Mouse (Mus musculus) cerebellum, postnatal 36 days (tissue): ENCODE data around the gene Pan2.
"Not testable (repeated sequence)": the region's sequence is repeated elsewhere in the genome, so short reads cannot be mapped to it uniquely, and the experiment has no call there.

ENCODE experiments used
- DNase-seq, 2 experiments: peaks; one replicate each; pipeline ENCODE4 v3.0.0; 2021 to 2022; ENCODE audit warnings: mixed read lengths in 2 of 2

The Pan2 gene

DNA sequence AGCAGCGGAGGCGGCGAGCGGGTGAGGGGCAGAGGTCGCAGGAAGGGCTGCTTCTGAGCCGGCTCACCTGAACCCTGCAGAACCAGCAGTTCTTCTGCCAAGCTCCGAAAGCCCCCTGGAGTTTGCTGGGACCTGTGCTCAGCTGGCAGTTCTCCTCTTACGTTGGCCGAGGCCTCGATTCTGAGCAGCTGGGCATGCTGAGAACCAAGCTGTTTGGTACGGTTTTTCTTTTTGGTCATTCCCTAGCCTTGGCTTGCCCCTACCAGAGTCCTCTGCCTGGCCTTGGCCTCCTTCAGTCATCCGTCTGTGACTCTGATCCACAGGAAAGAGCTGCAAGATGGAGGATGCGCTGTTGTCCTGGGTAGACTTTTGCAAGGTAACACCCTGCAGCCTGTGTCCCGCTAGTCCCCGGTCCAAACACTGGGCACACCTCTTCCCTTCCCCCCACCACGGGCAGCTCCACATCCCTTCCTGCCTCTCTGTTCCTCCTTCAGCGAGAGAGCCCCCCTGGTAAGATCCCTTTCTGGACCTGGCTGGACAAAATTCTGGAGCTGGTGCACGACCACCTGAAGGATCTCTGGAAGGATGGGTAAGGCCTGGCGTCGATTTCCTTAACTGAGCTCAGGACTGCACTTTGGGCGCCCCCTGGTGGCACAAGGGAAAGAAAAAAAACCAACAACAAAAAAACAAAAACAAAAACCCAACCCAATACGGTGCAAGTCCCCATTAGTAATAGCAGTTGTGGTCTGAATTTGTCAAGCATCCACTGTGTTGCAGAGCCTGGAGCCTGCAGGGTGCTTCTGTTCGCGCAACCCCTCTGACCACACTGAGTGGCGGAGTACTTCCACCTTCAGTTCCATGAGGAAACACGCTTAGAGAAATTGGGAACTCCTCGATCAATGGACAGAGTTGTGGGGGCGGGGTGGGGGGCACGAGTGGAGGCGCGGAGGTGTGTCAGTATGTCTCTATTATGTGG, 19.2 kb upstream of the Pan2 start:
- peak; percentile 96 to 99 for DNase-seq

DNA sequence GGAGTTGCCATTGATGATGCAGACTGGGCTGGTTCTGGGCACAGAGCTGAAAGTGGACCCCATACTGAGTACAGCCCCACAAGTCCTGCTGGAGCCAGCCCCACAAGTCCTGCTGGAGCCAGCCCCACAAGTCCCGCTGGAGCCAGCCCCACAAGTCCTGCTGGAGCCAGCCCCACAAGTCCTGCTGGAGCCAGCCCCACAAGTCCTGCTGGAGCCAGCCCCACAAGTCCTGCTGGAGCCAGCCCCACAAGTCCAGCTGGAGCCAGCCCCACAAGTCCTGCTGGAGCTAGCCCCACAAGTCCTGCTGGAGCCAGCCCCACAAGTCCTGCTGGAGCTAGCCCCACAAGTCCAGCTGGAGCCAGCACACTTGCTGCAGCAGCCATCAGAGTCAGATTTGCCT, 12.5 kb upstream of the Pan2 start:
- not testable (repeated sequence) for DNase-seq

DNA sequence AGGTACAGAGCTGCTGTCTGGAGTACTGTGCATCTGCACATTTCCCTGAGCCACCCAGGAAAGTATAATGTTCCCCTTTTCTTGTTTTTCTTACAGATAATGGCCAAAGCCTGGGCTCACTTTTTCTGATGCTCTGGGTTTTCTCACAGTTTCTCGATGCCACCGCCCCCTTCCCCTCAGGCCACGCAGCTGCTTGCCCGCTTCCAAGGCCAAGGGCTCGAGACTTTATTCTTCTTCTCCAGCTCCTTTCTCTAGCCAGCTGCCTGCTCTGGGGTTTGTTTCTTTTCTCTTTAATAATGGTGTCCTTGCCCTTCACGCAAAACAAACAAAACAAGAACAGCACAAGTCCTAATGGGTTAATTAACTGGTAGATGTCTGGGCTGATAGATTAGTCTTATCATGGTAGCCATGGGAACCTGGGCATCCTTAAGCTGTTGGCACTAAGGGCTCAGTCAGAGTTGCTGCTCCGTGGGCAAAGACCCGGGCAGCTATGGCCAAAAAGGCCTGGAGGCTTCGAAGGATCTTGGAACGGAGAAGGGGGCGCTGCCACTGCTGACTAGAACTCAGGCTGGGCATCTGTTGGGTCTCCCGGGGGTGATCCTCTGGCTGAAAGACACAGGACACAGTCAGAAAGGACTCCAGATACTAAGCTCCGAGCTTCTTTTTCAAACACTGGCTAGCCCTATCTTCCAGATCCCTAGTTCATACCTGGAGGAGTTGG, 6.6 kb upstream of the Pan2 start:
- no peak for DNase-seq

DNA sequence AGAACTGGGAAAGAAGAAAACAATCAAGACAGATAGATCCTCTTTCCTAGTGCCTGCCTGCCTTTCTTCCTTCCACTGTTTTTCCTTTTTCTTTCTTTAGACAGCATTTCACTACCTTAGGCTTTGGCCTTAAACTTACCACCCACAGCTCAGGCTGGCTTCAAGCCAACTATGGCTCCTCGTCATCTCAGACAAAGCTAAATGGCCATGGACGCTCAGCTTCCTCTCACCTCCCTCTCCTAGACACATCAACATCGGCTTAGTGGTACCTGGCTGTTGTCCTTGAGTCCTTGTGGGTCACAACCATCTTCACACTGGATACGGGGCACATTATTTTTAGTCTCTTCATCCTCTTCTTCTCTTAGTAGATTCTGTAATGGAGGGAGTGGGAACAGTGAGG, 5.9 kb upstream of the Pan2 start:
- peak; percentile 71 to 74 for DNase-seq

DNA sequence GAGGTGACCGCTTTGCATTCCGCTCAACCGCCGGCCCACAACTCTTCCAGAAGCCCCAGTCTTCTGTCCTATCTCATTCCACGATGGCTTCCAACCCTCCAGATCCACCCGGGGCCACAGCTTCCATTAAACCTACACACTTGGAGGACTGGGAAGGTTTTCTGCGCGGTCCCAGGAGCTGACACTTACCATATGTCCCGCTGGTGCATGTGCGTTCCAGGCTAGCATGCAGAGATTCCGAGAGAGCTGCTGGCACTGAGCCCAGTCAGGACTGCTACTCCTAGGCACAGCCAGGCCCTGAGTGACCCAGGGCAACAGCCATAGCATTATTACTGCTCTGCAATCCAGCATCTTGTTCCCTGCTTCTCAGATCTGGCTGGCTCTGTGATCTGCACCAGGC, 5.5 kb upstream of the Pan2 start:
- peak; percentile 67 to 69 for DNase-seq

DNA sequence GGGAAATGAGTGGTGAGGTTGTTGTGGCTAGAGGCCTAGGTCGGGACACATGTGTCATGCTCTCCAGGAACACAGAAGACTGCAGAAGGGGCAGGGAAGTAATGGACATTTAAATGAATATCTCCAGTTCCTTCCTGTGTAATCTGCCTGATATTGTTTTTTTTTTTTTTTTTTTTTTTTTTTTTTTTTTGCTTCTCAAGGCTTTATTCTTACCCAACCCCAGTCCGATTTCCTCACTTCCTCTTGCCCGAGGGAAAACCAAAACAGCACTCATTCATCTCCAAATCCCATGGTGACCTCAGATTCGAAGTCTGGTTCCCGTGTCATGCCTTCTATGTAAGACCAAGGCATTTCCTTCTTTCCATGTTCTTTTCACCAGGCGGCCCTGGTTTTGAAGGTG, 4.9 kb upstream of the Pan2 start:
- DNase-seq, result no peak

DNA sequence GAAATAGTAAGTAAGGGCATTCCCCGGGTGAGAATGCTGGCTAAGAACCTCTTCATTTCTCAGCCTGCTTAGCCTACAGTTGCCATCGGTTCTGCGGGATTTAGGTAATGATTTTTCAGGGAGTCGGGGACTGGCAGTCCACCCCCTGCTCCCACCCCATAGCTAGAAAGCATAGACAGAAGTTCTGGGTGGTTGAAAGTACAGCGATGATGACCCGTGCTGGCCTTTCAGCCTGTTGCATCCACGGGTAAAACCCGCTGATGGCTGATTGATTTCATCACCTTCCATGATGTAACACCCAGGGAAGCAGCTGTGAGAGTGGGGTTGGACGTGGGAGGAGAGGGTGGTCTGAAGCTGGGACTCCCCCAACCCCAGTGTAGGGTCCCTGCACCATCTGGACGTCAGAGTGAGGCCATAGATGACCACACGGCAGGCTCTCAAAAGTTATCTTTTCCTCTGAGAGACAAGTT, 4.4 kb upstream of the Pan2 start, which contains the start of gene Il23a:
Gene Il23a, minus strand, starts transcription at position 51 of the 470 bp plus-strand sequence.
- no peak for DNase-seq

DNA sequence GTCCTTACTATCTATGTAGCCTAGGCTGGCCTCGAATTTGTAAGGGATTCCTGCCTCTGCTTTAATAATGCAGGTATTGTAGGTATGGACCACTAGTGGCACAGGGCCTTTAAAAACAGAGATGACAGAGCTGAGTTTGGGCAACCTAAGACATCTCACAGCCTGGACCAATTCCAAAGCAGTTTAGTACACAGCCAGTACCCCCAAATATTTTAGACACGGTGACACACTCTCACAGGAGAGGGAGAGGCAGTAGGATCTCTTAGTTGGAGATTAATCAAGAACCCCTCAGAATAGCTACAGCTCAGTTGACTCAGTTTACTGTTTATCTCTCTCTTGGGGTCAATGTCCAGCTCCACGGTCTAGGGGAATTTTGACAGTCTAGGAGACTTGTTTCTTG, 778 bp upstream of the Pan2 start:
- peak in 1 of 2 experiments; percentile 20 for DNase-seq

DNA sequence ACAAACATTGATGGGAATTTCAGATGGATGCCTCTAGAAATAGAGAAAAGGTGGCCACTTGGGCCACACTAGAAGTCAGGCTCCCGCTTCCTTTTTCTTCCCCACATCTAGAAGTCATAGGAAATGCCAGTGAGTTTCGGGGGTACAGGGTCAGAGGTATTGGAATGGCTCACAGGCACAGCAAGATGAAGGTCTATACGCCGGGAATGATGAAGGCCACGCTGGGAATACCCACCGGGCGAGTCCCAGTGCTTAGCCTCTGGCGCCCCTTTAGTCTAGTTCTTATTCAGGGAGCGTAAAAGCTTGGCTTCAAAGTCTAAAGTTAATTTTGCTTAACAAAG, 380 bp upstream of the Pan2 start:
- no peak for DNase-seq

DNA sequence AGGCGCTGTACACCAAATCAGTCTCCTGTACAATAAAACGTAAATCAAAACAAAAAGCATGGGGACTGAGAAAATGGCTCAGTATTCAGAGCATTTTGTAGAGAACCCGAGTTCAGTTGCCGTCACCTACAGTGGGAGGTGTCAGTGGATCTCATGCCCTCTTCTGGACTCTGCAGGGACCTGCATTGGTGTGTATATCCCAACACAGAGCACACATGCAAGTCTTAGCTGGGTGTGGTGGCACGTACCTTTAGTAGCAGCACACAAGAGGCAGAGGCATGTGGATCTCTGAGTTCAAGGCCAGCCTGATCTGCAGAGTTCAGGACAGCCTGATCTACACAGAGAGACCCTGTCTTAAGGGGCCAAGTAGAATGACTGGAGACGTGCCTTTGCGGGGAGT, 6.5 kb downstream of the Pan2 start:
- no peak for DNase-seq

DNA sequence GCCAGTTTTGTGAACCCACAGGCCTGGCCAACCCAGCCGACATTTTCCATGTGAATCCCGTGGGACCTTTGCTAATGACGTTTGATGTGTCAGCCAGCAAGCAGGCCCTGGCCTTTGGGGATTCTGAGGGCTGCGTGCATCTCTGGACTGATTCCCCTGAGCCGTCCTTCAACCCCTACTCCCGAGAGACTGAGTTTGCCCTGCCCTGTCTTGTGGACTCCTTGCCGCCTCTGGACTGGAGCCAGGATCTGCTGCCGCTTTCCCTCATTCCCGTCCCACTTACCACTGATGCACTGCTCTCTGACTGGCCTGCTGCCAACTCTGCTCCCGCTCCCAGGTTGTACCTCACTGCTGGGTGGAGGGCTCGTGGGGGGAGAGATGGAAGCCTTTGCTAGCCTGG, 7.0 kb downstream of the Pan2 start:
- peak; percentile 46 to 64 for DNase-seq

DNA sequence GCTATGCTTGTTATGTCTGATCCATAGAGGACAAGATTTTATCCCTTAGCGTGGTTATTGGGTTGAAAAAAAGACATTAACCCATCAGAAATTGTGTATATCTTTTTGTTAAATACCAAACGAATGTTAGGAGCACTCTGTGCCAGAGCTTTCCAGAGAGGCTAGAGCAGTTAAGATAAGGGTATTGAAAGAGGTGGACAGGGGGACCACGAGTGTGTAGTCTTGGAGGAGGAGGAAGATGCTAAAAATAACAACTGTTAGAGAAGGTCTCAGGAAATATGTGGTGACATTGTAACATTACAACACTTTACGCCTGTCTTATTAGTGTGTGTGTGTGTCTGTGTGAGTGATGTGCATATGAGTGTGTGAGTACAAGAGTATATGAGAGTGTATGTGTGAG, 7.8 kb downstream of the Pan2 start:
- no peak for DNase-seq

DNA sequence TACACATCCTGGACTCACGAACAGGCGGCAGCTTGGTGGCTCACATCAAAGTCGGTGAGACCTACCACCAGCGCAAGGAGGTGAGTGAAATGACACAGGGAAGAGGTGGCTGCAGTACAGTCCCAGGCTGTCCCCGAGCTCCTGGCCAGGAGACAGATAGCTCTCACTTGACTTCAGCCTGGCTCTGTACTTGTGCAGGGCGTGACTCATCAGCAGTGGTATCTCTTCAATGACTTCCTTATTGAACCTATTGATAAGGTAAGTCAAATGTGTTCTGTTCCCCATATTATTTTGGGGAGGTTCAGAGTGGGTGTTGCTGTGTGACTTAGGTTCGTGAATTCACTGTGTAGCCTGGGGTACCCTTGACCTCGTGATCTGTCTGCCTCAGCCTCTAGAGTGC, 12.4 kb downstream of the Pan2 start:
- no peak for DNase-seq

DNA sequence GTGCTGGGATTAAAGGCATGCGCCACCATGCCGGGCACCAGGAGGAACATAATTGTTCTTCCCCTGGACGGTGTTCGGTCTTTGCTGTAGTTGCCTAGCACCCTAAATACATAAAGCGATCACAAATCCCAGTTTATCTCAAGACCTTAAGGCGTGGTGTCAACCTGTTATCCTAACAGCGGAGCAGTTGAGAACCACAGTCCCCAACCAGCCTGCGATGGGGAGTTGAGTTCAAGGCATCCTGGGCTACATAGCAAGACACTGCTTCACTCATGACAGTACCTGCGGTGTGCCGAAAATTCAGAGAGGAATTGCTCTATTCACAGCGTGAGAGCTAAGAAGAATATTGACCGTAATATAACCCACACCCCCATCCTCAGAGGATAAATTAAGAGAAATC, 18.5 kb downstream of the Pan2 start:
- DNase-seq, result no peak

DNA sequence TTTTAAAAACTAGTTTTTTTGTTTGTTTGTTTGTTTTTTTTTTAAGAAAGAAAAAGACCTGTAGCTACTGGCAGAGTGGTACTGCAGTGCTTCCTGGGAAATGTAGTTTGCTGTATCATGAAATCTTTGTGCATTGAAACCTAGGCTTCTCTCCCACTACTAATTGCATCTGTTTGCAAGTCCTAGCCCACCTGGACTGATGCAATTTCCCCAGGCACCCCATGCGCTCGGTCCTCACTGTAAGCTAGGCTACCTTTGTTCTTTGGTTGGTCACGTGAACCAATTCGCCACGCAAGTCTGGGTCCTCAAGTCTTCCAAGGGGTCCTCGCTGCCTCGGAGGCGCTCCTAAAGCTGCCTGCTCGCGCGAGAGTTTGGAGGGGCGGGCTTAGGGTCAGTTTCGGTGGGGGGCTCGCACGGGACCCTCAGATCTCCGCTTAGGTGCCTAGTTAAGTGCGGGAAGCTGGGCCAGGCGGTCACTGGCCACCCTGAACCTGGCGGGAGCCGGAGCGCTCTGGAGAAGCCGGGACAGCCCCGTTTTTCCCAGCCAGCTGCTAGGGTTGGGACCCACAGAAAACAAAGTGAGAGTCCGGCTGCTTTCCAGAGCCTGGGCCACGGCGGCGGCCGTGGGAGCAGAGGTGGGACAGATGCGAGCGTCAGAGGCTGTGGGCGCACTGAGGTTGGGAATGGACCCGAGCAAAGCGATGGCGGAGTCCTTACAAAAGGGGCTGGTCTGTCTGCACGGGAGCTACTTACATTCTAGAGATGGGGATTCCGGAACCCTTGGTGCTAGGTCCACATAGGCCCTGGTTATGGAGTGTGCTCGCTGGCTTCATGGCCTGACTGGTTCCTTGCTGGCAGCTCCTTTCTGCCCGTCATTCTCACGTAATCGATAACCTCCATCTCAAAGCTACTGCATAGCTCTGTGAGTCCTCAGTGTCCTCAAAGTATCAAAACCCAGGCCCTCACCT, 19.3 kb downstream of the Pan2 start, which contains the start of gene Cnpy2:
Gene Cnpy2, plus strand, starts transcription at position 319 of the 968 bp plus-strand sequence.
- DNase-seq, result peak; percentile 69 to 79

DNA sequence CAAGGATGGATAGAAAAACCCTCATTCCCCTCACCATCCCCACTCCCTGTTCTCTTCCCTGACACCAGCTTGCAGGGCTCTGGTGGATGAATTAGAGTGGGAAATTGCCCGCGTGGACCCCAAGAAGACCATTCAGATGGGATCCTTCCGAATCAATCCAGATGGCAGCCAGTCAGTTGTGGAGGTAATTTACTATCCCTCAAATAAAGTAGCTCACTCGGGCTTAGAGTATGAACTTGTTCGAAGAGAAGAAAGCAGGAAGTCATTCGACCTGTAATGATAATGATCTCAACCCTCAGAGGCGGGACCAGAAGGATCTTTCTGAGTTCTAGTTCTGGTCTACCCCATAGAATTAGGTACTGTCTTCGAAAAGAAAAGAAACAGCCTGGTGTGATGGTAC, 20.4 kb downstream of the Pan2 start:
- no peak for DNase-seq

DNA sequence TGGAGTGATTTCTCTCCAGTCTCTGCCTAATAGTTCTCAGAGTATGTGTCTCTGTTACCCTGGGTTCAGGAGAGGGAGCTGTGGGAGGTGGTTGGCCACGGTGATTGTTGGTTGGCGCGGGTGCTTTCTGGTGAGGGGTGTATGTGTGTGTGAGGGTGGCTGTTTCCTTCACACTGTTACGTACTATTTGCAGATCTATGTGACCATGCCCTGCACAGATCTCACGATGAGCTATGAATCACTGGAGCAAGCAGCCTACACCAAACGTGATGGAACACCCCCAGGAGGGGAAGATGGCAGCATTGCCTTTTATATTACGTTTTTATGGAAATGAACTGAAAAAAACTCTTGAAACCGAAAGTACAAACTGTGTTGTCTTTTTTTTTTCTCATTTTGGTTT, 23.7 kb downstream of the Pan2 start:
- no peak for DNase-seq

DNA sequence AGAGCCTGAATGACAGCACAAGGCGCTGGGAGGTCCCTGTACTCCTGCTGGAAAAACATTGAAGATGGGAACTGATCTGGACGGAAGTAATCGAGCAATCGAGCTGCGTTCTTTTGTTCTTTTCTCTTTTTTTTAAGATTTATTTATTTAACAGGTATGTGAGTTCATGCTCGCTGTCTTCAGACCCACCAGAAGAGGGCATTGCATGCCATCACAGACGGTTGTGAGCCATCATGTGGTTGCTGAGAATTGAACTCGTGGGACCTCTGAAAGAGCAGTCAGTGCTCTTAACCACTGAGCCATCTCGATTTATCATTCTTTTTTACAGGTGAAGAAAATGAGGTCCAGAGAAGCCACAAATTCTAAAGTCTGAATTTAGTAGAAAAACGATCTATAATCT, 24.5 kb downstream of the Pan2 start:
- no peak for DNase-seq

DNA sequence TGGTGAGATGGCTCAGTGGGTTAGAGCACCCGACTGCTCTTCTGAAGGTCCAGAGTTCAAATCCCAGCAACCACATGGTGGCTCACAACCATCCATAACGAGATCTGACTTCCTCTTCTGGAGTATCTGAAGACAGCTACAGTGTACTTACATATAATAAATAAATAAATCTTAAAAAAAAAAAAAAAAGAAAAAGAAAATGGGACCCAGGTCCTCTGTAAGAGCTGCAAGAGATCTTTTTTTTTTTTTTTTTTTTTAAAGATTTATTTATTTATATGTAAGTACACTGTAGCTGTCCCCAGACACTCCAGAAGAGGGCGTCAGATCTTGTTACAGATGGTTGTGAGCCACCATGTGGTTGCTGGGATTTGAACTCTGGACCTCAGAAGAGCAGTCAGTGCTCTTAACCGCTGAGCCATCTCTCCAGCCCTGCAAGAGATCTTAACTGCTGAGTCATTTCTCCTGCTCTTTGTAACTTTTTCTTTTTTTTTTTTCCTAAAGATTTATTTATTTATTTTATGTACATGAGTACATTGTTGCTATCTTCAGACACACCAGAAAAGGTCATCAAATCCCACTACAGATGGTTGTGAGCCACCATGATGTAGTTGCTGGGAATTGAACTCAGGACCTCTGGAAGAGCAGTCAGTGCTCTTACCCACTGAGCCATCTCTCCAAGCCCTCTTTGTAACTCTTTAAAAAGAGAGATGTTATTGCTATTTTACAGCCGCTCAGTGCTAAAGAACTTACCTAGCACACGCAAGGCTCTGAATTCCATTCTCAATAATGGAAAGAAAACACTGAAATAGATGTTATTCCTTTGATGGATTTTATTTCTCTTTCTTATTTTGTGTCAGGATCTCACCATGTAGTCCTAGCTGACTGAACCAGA, 29.5 kb downstream of the Pan2 start:
- not testable (repeated sequence) for DNase-seq

DNA sequence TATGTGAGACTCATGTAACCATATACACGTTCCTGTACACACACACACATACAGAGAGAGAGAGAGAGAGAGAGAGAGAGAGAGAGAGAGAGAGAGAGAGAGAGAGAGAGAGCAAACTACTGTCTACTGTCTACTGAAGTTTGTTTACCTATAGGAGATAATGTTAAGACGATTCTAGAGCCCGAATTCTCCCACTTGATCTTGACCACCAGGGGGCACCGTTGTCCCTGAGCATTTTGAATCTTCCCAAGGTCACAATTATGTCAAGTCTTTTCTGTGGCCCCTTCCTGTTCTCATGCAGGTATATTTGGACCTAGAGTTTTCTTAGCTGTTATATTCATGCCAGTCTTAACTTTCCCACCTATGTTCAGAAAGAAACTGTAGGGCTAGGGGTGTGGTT, 32.4 kb downstream of the Pan2 start:
- peak; percentile 83 to 84 for DNase-seq

DNA sequence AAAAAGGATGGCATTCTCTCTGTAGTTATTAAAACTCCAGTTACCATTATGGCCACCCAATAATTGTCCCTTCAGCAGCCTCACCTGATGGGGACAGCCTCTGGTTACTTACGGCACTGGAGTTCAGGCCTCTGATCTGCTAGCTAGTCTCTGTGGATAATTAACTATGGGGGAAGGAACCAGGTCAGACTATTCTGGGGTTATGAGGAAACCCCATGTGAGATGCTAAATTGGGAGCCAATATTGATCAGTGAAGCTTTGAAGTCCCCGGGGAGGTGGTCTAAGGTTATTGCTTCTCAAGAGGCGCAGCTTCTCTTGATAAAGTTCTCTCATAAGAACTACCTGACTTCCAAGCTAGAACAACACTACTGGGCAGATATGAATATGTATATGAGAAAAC, 33.1 kb downstream of the Pan2 start:
- no peak for DNase-seq

DNA sequence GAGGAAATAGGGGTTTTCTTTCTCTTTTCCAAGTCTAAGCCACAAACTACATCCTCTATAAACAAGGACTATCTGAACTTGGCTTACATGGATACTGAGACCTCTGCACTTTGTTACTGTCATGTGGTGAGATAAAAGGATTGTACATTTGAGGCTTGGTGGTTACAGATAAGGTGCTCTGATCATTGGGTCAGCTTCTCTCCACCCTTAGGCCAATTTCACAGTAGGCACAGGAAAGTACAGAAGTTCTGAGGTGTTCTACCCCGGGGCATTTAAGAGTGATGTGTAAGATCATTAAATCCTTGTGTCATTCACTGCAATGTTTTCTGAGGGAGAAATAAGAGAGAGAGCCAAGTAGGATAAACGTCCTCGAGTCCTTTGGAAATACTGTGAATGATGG, 33.5 kb downstream of the Pan2 start:
- no peak for DNase-seq
